Mouse (Mus musculus) embryonic facial prominence, embryonic 14.5 days (tissue): ENCODE measurements around the gene Trappc1. TPM values are rescaled to one million over a fixed set of nuclear protein-coding genes. Genes with fewer than 3 reads are reported as not detected.

Experiments
- ATAC-seq: fragments of 200-750 bp; cut with Nextera tagmentation; 2 replicates; pipeline ENCODE4 v1.8.0; 2017; ENCODE audit warnings: low read depth, moderate number of reproducible peaks, moderate TSS enrichment
- DNase-seq: peaks from one replicate; pipeline ENCODE4 v3.0.0-alpha.2; 2015; ENCODE audit warnings: low spot score
- H3K27ac ChIP-seq: fragments of 300-500 bp; sonication (generic); replicated peaks from 2 replicates; pipeline ENCODE4 v1.5.1; 2014; ENCODE audit warnings: low read depth, mild to moderate bottlenecking, low read length, moderate library complexity
- H3K27me3 ChIP-seq: fragments of 300-500 bp; sonication (generic); replicated peaks from 2 replicates; pipeline ENCODE4 v1.6.1; 2014; ENCODE audit warnings: low read length; ENCODE audit not compliant: control insufficient read depth, insufficient read depth
- H3K36me3 ChIP-seq: fragments of 300-500 bp; sonication (generic); 2 replicates; pipeline ENCODE4 v1.6.1; 2014; ENCODE audit warnings: low read length, mixed read lengths; ENCODE audit not compliant: control insufficient read depth, insufficient read depth
- H3K4me1 ChIP-seq: fragments of 300-500 bp; sonication (generic); 2 replicates; pipeline ENCODE4 v1.6.1; 2014; ENCODE audit warnings: antibody characterized with exemption, low read length; ENCODE audit not compliant: control insufficient read depth, insufficient read depth
- H3K4me2 ChIP-seq: fragments of 300-500 bp; sonication (generic); 2 replicates; pipeline ENCODE4 v1.6.1; 2014; ENCODE audit warnings: low read depth, mild to moderate bottlenecking, low read length, moderate library complexity, mixed read lengths
- H3K4me3 ChIP-seq: fragments of 300-500 bp; sonication (generic); 2 replicates; pipeline ENCODE4 v1.5.1; 2014; ENCODE audit warnings: low read depth, mild to moderate bottlenecking, low read length
- H3K9ac ChIP-seq: fragments of 300-500 bp; sonication (generic); 2 replicates; pipeline ENCODE4 v1.6.1; 2014; ENCODE audit warnings: low read depth, mild to moderate bottlenecking, low read length, moderate library complexity, mixed read lengths
- H3K9me3 ChIP-seq: fragments of 300-500 bp; sonication (generic); 2 replicates; pipeline ENCODE4 v1.6.1; 2016; ENCODE audit warnings: low read length; ENCODE audit not compliant: control insufficient read depth
- WGBS: fragments of 180-500 bp; shearing (Covaris S2); extraction: QIAGEN DNeasy Blood & Tissue Kit; methylation state at CpG from one replicate; pipeline ENCODE4 v1.1.7; 2014; 5-methylcytosine and 5-hydroxymethylcytosine counted together
- polyA plus RNA-seq: library from polyadenylated mRNA; unstranded; fragments of >200 nt; fragmentation: Nextera tagmentation; extraction: Ambion mirVana; gene quantifications from 2 replicates; pipeline ENCODE4 v1.2.1, GENCODE M21; 2014

Trappc1 gene
- polyA plus RNA-seq, 1 experiment from 2014 or later: 147 TPM

GRCm38 (mm10) chr11:69325628-69326407 lies 2.0 kb downstream of the Trappc1 start, which contains the start of gene Kcnab3:
Gene Kcnab3, plus strand, starts transcription at chr11:69326258.
- ATAC-seq (peak; percentile 73), DNase-seq (peak; percentile 97)
- H3K27me3 ChIP-seq: peaks cover 15% of the 10 kb centered on the region
- H3K4me1 ChIP-seq: peaks cover 23% of the 10 kb centered on the region
- 12% methylated on average over 26 of the region's 26 CpGs for WGBS
- no peaks in the 10 kb centered on the region for H3K9me3 ChIP-seq
- H3K4me2 ChIP-seq: peak within 1 kb of the TSS; percentile 91
- peak within 1 kb of the TSS; percentile 73 for H3K9ac ChIP-seq
- H3K4me3 ChIP-seq: peak within 1 kb of the TSS; percentile 49
- H3K36me3 ChIP-seq: no peaks in the 10 kb centered on the region
- peak within 1 kb of the TSS; percentile 34; the same call in 1 of the 2 replicates for H3K27ac ChIP-seq

GRCm38 (mm10) chr11:69326408-69327156 lies 2.8 kb downstream of the Trappc1 start:
- Histone ChIP-seq H3K36me3 (no peaks in the 10 kb centered on the region), H3K4me3 (peak overlapping the region; percentile 49), H3K4me2 (peak overlapping the region; percentile 91), H3K27ac (no peak overlapping the region), H3K9me3 (no peaks in the 10 kb centered on the region), H3K27me3 (peaks cover 15% of the 10 kb centered on the region), H3K4me1 (peaks cover 29% of the 10 kb centered on the region), H3K9ac (peak overlapping the region; percentile 73)
- DNase-seq: peak; percentile 26
- no peak for ATAC-seq
- 1% methylated on average over 37 of the region's 45 CpGs for WGBS

- Histone ChIP-seq H3K4me3 (peak overlapping the region; percentile 49; the same call in 1 of the 2 replicates), H3K27me3 (peaks cover 15% of the 10 kb centered on the region), H3K4me1 (peaks cover 30% of the 10 kb centered on the region), H3K4me2 (peak overlapping the region; percentile 91), H3K9me3 (no peaks in the 10 kb centered on the region), H3K27ac (no peak overlapping the region), H3K9ac (no peak overlapping the region), H3K36me3 (no peaks in the 10 kb centered on the region)
- WGBS: 9% methylated on average over 9 of the region's 9 CpGs
- ATAC-seq (no peak), DNase-seq (no peak)
Observed at GRCm38 (mm10) chr11:69327157-69327442, 3.3 kb downstream of the Trappc1 start.

GRCm38 (mm10) chr11:69327648-69328047 lies 3.9 kb downstream of the Trappc1 start:
- Histone ChIP-seq H3K4me2 (no peak overlapping the region), H3K9me3 (no peaks in the 10 kb centered on the region), H3K9ac (no peak overlapping the region), H3K27me3 (peaks cover 15% of the 10 kb centered on the region), H3K4me1 (peaks cover 31% of the 10 kb centered on the region), H3K27ac (no peak overlapping the region), H3K4me3 (no peak overlapping the region), H3K36me3 (no peaks in the 10 kb centered on the region)
- DNase-seq (no peak), ATAC-seq (no peak)
- 51% methylated on average over 6 of the region's 6 CpGs for WGBS

- H3K27ac ChIP-seq: no peak overlapping the region
- H3K4me3 ChIP-seq: no peak overlapping the region
- ATAC-seq: no peak
- 90% methylated on average over 6 of the region's 6 CpGs for WGBS
- H3K9ac ChIP-seq: no peak overlapping the region
- peaks cover 15% of the 10 kb centered on the region for H3K27me3 ChIP-seq
- no peaks in the 10 kb centered on the region for H3K9me3 ChIP-seq
- H3K36me3 ChIP-seq: no peaks in the 10 kb centered on the region
- DNase-seq: no peak
- H3K4me2 ChIP-seq: no peak overlapping the region
- H3K4me1 ChIP-seq: peaks cover 33% of the 10 kb centered on the region
Observed at GRCm38 (mm10) chr11:69328517-69328916, 4.7 kb downstream of the Trappc1 start.

GRCm38 (mm10) chr11:69331152-69331551 lies 7.4 kb downstream of the Trappc1 start:
- peak overlapping the region; percentile 67 for H3K9ac ChIP-seq
- WGBS: 86% methylated on average over 6 of the region's 6 CpGs
- H3K9me3 ChIP-seq: no peaks in the 10 kb centered on the region
- no peak overlapping the region for H3K27ac ChIP-seq
- H3K4me1 ChIP-seq: peaks cover 22% of the 10 kb centered on the region
- ATAC-seq (no peak), DNase-seq (no peak)
- no peak overlapping the region for H3K4me3 ChIP-seq
- H3K36me3 ChIP-seq: no peaks in the 10 kb centered on the region
- peaks cover 15% of the 10 kb centered on the region for H3K27me3 ChIP-seq
- H3K4me2 ChIP-seq: peak overlapping the region; percentile 68

GRCm38 (mm10) chr11:69331929-69332405 lies 8.2 kb downstream of the Trappc1 start:
- 0% methylated on average over 24 of the region's 24 CpGs for WGBS
- peak overlapping the region; percentile 67 for H3K9ac ChIP-seq

GRCm38 (mm10) chr11:69332713-69333253 lies 9.0 kb downstream of the Trappc1 start:
- Histone ChIP-seq H3K9me3 (no peaks in the 10 kb centered on the region), H3K27me3 (peaks cover 2% of the 10 kb centered on the region), H3K4me1 (peaks cover 17% of the 10 kb centered on the region), H3K4me2 (peak overlapping the region; percentile 68), H3K4me3 (no peak overlapping the region; the same call in 1 of the 2 replicates), H3K9ac (0 out of 2 replicates have a peak overlapping the region, but pooled peaks have one; percentile 67), H3K27ac (peak overlapping the region; percentile 53; the same call in 1 of the 2 replicates), H3K36me3 (no peaks in the 10 kb centered on the region)
- DNase-seq (no peak), ATAC-seq (no peak)
- 39% methylated on average over 8 of the region's 8 CpGs for WGBS

More at GRCm38 (mm10) chr11:69331929-69332405, 8.2 kb downstream of the Trappc1 start:
- H3K4me3 ChIP-seq: peak overlapping the region; percentile 46
- no peaks in the 10 kb centered on the region for H3K36me3 ChIP-seq
- H3K27ac ChIP-seq: peak overlapping the region; percentile 53; the same call in 1 of the 2 replicates
- peaks cover 17% of the 10 kb centered on the region for H3K4me1 ChIP-seq
- peak; percentile 93 for DNase-seq
- H3K4me2 ChIP-seq: peak overlapping the region; percentile 68
- ATAC-seq: peak; percentile 86
- no peaks in the 10 kb centered on the region for H3K9me3 ChIP-seq
- peaks cover 10% of the 10 kb centered on the region for H3K27me3 ChIP-seq
